Mouse (Mus musculus) urinary bladder, postnatal 36 days (tissue): Measurements from ENCODE around the gene Mfsd4b2.
"Not testable (repeated sequence)": the region's sequence is repeated elsewhere in the genome, so short reads cannot be mapped to it uniquely, and the experiment has no call there.

Experiments used
- DNase-seq, 2 experiments: peaks; one replicate each; pipeline ENCODE4 v3.0.0; 2022; ENCODE audit warnings: low spot score in 2 of 2, mixed read lengths in 1 of 2

The Mfsd4b2 gene

DNA sequence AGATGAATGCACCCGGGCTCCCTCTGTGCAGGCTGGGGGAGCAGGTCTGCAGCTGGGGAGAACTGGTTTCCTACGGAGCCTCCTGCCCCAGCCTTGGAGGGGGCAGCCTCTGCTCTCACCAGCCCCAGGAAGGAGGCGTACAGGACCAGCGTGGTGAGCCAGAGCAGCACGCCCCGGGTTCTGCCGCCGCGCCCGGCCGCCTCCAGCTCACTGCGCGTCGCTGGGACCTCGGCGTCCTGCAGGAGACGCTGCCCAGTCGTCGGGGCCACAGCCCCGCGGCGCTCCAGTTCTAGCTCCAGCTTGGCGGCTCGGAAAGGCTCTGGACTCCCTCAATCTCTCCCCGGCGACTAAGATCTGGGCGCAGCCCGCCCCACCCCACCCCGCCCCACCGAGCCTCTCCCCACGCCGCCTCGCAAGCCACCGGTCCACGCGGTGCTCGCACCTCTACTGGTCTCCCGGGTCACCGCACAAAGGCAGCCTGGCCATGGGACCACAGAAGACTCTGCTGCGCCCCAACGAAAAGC, at the start of gene Mfsd4b2:
Mfsd4b2 (minus strand) TSS at position 308 of the 524 bp plus-strand sequence.
- peak in 1 of 2 experiments; percentile 9 for DNase-seq

DNA sequence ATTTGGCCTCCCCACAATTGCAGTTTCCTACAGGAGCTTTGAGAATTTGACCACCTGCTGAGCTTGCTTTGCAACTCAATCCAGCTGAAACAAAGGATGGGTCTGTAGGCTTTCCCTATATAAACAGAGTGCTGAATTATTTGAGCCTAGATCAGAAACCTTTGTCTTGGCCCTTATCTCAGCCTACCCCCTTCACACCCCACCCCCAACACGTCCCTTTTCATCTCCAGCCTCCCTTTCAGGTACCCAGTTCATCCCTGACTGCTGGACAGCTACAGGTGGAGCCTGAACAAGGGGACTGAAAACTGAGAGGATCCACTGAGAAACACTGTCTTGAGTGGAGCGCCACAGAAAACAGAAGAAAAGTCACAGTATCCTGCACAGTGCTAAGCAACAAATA, 49.0 kb upstream of the Mfsd4b2 start:
- DNase-seq, result no peak

DNA sequence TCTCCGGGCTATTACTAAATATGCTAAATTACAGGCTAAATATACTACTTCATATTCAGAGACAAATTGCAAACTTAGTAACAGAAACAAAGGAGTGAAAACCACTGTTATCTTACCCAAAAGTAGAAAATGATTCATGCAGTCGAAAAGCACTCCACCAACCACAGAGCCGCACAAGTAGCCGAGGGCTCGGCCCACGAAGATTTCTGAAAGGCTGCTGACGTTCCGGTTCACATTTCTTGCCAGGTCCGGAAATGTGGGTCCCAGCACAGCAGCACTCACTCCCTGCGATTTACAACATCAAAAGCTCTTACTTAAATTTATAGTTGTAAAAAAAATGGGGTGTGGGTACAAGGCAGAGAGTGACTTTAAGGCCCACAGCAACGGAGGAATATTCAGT, 48.3 kb upstream of the Mfsd4b2 start:
- DNase-seq, result no peak

DNA sequence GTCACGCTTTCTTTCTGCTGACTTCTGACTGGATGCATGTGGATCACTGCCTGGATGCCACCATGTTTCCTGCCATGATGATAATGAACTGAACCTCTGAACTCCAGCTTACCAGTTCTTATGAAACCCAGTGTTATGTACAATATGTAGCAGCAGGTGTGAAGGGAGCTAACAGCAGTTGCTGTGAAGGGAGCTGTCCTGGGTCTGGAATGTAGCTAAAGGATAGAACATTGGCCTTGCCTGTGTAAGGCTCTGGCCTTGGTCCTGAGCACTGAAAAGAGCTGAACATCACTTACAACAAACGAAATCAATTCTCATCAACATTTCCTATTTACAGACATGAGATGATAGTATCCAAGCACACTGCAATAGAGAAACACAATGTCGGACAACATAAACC, 40.8 kb upstream of the Mfsd4b2 start:
- no peak for DNase-seq

DNA sequence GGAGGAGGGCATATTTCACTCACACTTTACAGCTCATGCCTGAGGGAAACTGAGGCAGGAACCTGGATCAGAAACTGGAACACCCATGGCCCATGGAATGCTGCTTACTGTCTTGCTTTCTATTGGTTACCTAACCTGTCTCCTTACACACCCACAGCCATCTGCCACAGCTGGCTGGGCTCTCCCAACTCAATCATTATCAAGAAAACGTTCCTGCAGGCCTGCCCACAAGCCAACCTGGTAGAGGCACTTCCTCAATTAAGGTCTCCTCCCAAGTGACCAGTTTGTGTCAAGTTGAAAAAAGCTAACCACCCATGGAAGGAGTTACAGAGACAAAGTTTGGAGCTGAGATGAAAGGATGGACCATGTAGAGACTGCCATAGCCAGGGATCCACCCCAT, 35.2 kb upstream of the Mfsd4b2 start:
- DNase-seq, result no peak

DNA sequence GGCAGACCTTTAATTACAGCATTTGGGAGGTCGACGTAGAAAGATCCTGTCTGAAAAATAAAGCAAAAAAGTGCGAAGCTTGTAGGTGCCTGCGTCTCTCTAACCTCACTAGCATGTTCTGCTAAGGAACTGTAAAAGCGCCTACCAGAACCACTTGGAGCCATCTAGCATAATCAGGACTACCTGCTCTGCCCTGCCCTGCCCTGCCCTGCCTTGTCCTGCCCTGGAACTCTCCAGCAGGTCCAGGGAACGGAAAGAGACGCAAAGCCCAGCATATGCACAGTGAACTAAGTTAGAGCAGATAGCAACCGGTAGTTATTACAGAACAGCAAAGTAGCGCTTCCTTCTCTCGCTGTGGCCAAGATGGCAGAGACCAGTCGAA, 33.7 kb upstream of the Mfsd4b2 start:
- no peak for DNase-seq

DNA sequence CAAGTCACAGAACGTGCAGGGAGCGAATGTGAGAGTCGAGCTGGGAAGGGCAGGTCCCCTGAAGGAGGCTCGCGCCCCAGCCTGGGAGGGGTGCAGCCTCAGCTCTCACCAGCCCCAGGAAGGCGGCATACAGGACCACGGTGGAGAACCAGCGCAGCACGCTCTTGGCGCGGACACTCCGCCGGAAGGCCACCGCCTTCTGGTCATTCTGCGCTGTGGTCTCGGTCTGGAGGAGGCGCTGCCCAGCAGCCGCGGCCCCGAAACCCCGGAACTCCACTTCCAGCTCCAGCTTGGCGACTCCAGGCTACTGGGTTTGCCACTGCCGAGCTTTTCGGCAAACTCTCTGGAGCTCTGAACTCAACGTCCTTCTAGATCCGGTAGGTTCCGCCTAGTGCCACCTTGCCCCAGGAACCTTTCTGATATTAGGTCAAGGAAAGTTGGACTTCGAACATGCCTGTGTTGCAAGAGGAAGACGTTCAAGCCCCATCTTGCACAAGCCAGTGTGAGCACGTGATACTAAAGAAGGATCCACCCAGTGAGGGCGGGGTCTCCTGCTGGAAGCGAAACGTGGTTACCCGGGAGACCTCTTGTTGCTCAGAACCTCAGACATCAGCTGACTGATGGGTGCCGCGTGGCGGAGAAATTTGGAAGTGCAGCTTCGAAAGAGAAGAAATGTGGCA, 33.2 kb upstream of the Mfsd4b2 start, which contains the start of gene Mfsd4b3:
Mfsd4b3 (minus strand) TSS at position 393 of the 680 bp plus-strand sequence.
- peak; percentile 95 to 98 for DNase-seq

DNA sequence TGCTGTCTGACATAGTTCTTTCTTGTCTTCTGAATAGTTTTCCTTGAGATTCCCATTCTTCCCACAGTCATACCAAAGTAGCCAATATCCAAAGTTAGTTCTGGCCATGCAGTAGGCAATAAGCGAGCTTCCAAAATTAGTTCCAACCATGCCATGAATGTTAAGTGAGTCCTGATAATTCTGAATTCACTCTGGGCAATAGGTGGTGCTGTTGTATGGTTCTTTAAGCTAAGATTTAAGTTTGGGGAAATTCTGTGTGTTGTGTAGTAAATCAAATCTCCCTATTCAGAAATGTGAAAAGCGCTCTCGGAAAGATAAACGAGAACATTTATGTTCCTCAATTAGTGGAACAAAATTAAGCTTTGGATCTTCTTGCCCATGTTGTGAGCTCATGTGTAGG, 31.5 kb upstream of the Mfsd4b2 start:
- DNase-seq, result no peak

DNA sequence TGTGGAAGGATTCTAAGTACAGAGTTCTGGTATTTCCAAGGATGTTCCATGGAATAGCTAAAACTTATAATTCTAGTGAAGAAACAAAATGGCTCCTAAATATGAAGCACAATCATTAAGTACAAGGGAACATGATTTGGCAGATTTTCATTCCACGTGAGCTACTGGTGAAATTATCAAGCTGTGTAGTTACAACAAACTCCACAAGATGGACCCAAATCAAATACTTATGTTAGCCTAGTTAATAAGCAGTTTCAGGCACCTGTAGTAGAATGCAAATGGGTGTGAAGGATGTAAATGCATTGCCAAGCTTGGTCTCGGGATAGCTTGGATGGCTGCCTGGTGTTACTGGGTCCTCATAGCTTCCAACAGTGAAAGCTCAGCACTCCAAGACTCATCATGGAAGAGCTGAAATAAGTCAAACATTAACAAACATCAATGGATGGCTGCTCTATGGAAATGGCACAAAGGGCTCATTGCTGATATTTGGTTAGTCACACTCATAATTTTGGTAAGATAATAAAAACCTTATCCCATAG, 29.7 kb upstream of the Mfsd4b2 start:
- DNase-seq, result no peak

DNA sequence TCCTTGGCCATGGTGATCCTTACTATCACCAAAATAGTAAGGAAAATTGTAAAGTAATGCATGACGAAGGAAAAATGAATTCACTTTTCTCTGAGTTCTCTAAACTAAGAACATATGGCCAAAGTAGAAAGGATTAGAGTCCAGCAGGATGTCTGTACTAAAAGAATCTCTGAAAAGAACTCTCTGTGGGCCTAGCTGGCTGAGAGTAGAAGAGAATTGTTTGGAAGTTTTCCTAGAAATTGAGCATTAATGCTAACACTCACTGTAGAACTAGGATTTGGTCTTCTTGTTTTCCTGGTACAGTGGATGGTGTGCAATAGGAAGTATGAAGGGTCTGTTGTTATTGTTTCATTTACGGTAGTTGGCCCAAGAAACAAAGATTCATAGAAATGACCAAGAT, 28.4 kb upstream of the Mfsd4b2 start:
- DNase-seq, result no peak

DNA sequence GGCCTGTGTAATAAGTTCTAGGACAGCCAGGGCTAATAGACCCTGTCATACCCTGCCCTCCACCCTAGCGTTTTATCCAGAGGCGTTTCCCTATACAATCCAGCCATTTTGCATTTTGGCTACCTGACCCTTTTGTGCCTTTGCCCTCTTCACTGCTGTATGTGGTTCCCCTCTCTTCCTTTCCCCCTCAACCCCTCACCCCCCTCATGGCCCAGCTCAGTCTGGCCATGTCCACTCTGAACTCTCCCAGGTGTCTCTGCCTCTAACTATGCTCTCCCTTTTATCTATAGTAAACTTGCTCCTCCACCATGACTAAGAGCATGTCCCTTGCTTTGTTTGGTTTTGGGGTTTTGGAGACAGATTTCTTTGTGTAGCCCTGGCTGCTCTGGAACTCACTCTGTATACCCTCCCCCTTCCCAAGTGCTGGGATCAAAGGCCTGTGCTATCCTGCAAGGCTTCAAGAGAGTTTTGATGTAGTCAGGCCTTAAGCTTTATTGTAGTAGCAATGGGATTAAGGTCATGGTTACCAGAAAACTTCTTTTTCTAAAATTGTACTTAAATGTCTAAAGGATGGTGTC, 22.7 kb upstream of the Mfsd4b2 start:
- no peak for DNase-seq

DNA sequence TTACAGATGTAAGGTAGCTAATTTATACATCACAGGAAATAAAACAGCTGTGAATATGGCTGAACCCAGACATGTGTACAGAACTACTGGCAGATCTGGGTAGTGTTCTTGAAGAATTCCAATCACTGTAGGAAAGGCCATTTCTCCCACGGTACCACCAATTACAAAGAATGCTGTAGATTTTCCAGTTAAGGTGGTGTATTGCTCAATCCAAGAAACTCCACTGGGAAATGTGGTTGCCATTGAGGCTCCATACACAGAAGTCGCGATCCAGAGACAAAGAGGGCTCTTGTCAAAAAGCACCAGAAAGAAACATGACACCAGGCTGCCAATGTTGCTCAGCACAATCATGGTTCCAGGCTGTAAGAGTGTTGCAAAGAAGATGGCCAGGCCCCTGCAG, 20.5 kb upstream of the Mfsd4b2 start:
- not testable (repeated sequence) for DNase-seq

DNA sequence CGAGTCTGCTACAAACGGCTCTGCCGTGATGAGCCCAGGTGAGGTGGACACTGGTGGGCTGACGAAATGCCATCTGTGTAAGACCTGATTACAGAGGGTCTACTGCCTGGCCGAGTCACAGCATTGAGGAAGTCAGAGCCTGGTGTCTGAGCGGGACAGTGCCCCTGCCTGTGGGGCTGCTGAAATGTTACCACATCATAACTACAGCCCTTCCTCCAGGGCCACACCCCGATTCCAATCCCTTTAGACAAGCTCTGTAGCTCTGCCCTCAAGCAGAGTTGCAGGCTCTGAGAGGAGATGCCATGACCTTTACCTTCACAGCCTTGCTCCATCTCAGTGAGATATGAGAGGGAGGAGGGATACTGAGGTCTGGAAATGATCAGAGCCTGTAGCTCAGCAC, 9.8 kb upstream of the Mfsd4b2 start:
- no peak for DNase-seq

DNA sequence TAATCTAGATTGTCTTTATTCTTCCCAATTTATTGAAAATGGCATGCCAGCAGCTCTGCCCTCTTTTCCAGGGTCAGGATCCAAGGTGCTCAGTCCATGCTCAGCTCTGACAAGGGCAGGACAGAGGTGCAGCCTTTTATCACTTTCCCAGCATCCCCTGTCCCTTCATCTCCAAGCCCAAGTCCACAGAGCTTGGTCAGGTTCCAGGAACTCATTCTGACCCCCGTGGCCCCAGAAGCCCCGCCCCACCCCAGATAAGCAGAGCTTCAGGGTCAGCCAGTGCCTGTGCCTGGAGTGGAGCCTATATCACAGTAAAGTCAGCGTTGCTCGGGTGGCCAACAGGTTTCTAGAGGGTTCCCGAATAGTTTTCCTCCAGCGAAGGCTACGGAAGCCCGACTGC, 2.2 kb downstream of the Mfsd4b2 start:
- DNase-seq, result not testable (repeated sequence)

DNA sequence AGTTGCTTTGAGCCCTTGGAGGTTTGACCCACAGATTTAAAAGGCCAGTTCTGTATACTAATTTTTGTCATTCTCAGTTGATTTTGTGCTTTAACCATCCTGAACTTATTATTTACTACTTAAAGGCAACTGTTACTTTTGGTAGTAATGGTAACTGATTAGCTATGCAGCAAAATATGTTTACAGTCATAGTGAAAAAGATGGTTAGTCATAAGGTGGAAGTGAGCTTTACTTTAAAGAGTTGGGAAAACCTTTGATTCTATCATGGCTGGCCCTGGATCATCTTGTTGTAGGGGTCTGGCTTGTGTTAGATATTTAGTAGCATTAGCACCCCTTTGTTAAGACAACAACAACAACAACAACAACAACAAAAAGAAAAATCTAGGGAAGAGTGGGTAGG, 14.1 kb downstream of the Mfsd4b2 start:
- no peak for DNase-seq

DNA sequence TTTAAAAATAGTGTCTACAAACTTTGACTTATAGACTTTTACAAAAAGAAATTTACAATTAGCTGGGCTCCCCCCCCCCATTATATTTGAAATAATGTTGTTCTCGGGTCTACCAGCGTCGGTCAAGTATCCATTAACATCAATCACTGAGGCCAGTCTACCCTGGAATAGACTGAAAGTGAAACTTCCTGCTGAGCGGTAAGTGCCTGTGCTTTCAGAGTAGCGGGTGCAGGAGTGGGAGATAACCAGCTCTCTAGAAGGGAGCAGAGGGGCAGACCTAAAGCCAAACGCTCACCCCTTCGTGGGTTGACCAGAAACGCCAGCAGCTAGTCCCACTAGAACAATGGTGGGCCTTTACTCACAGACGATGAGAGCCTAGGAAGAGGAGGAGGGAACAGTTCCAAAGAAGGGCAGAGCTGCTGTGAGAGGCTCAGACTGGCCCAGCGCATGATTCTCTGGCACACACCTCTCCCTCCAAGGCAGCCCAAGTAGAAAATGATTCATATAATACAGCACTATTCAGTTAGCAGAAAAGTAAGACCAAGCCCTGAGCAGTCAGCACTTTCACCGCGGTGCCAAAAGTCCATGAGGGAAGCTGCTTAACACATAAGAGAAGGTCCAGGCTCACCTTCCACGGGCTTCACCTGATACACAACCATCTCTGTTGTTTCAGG, 17.8 kb downstream of the Mfsd4b2 start:
- DNase-seq, result no peak

DNA sequence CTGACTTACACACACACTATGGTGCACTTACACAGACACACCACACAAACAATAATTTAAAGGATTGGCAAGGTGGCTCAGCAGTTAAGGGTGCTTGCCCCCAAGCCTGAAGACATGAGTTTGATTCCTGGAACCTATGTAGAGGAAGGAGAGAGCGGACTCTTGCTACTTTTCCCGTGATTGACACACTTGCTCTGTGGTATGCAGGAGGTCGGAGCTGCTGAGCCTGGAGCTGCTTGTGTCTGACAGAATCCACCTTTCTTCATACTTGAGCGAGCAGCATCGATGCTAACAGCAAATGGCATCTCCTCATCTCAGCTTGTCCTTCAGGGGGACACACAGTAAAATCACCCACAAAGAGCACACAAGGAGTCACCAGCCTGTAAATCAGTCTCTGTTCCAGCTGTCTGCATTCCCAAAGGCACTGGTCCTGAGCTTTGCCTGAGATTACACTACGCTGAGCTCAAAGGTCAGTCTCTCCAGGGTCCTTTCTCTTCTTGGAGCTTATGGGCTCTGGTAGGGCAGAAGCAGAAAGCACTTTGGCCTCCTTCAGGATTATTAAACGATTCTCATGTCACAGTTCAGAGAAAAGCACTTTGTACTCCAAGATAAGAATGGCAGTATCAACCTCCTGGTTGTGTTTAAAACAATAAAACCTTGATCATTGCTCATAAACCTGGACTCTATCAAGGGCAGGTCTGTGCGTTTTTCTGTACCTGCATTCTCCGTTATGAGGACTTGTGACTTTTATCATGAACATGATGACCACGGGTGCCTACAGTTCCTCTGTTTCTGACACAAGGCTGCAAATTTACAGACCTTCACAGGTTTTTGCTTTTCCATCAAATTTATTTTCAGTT, 19.7 kb downstream of the Mfsd4b2 start:
- DNase-seq, result no peak

DNA sequence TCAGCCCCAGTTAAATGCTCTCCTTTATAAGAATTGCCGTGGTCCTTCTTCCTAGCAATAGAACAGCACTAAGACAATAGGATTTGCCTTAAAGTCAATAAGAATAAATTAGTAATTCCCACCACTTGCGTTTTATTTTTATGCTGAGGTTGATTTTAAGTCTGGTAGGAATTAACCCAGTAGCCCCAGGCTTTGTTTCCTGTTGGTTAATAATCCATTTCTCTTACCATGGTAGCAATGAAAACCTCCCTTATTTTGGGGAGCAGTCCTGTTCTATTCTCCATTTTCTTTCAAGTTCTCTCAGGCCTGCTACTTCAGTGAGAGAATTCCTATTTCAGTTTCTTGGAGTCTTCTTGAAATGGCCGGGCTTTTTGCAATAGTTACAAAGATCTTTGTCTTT, 22.5 kb downstream of the Mfsd4b2 start:
- DNase-seq, result no peak

DNA sequence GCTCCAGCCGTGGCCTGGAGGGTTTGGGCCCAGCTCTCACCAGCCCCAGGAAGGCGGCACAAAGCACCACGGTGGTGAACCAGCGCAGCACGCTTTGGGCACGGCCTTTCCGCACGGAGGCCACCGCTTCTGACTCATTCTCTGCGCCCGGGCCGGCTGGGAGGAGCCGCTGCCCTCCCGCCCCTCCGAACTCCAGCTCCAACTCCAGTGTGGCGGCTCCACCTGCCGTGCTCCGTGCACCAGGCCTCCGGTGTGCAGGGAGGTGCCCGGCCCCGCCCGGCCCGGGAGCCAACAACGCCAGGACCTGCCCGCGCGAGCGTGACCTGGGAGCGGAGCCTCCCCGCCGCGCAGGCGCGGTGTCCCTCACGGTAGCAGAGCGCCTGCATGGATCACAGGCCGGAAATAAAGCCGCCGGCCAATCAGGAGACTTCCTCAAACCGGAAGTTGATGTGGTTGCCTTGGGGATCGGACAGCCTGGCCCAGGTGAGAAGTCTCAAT, 27.8 kb downstream of the Mfsd4b2 start, which contains the start of gene Mfsd4b4:
Mfsd4b4 (minus strand) TSS at position 365 of the 498 bp plus-strand sequence.
- peak; percentile 77 to 88 for DNase-seq

DNA sequence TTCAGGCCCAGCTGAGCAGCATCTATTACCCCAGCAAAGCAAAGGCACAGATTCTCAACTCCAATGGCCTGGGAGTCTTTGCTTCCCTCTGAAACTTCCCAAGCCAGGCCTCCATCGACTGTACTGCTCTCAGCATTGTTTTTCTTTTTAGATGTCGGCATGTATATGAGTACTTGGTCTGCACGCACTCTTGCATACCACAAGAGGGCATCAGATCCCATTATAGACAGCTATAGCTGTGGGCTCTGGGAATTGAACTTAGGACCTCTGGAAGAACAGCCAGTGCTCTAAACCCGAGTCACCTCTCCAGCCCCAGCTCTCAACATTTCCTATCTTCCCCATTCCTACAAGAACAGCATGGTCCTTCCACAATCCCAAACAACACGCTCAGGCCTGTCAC, 30.2 kb downstream of the Mfsd4b2 start:
- DNase-seq, result no peak
